Mouse (Mus musculus) olfactory bulb, adult 2 months (tissue): Measurements from ENCODE around the gene Xirp1. TPM values are rescaled to one million over a fixed set of nuclear protein-coding genes. Genes with fewer than 3 reads are reported as not detected.

Experiments
- H3K27ac ChIP-seq: fragments of 200-500 bp; 2 replicates; pipeline ENCODE4 v1.5.1; 2012; ENCODE audit warnings: low read depth, low read length; ENCODE audit not compliant: insufficient read depth
- H3K4me1 ChIP-seq: fragments of 200-500 bp; 2 replicates; pipeline ENCODE4 v1.6.1; 2012; ENCODE audit warnings: low read length; ENCODE audit not compliant: control insufficient read depth, insufficient read depth
- H3K4me3 ChIP-seq: fragments of 200-500 bp; 2 replicates; pipeline ENCODE4 v1.5.1; 2012; ENCODE audit warnings: mild to moderate bottlenecking, low read depth, low read length, moderate library complexity; ENCODE audit not compliant: insufficient read depth
- CTCF ChIP-seq: fragments of 200-500 bp; IDR thresholded peaks from 2 replicates; pipeline ENCODE4 v1.5.1; 2012; ENCODE audit warnings: low read depth, mild to moderate bottlenecking, low read length, moderate library complexity; ENCODE audit not compliant: insufficient read depth
- POLR2A ChIP-seq: fragments of 200-500 bp; IDR thresholded peaks from 2 replicates; pipeline ENCODE4 v1.6.1; 2012; ENCODE audit warnings: mild to moderate bottlenecking, low read depth, low read length, moderate library complexity; ENCODE audit not compliant: insufficient read depth
- WGBS: fragments of 180-500 bp; shearing (Covaris S2); methylation state at CpG from one replicate; pipeline ENCODE4 v1.1.7; 2018; 5-methylcytosine and 5-hydroxymethylcytosine counted together
- polyA plus RNA-seq: library from polyadenylated mRNA; stranded (reverse); fragments of >200 nt; gene quantifications from 2 replicates; pipeline ENCODE4 v1.2.4, GENCODE M21; 2012; ENCODE audit warnings: low replicate concordance; ENCODE audit not compliant: missing spikeins, insufficient read depth, insufficient read length

The Xirp1 gene
- polyA plus RNA-seq, 1 experiment, result not detected

DNA sequence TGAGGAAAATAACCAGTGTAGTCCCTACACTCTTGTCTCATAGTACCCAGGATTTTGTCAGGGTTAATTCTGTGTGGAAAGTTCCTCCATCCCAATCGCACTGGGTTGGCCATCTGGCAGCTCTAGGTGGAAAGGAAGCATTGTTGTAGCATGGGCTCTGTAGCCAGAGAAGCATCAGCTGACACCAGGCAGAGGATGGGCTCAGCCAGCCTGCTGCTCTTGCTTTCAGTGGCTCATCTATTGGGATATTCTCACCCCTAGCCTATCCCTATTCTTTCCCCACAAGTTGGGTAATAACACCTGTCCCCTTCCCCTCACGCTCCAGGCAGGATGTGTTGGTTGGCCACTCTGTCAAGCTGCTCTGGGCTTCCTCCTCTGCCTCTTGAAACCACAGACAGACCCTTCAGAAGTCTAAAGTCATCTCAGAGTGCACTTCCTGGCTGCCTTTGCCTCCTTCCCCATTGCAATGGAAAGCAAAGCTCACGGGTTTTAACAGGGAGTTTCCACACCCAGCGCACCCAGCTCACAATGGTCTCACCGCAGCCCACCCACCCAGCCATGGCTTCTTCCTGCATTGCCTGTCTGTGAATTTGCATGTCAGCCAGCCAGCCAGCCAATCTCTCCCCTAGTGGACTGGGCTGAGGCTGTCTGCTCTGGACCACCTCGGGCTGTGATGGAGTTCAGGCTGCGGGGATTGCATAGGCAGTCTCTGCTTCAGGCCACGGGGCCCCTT is 31.3 kb upstream of the Xirp1 start:
- 52% methylated on average over 8 of the region's 8 CpGs for WGBS
- H3K27ac ChIP-seq, result no peak overlapping the region
- H3K4me1 ChIP-seq, result no peaks in the 10 kb centered on the region
- no peak for TF ChIP-seq CTCF
- no peak for TF ChIP-seq POLR2A
- no peak overlapping the region for H3K4me3 ChIP-seq

- 78% methylated on average over 3 of the region's 3 CpGs for WGBS
- TF ChIP-seq CTCF (no peak), POLR2A (no peak)
- H3K4me3 ChIP-seq, result no peak overlapping the region
- H3K27ac ChIP-seq, result no peak overlapping the region
- no peaks in the 10 kb centered on the region for H3K4me1 ChIP-seq
Observed at GRCm38 (mm10) chr9:120049407-120049806, 26.0 kb upstream of the Xirp1 start.

- 61% methylated on average over 6 of the region's 6 CpGs for WGBS
- no peak overlapping the region for H3K27ac ChIP-seq
- no peak overlapping the region for H3K4me3 ChIP-seq
- TF ChIP-seq CTCF, result no peak
- no peak for TF ChIP-seq POLR2A
- no peaks in the 10 kb centered on the region for H3K4me1 ChIP-seq
Observed at GRCm38 (mm10) chr9:120048495-120048894, 25.1 kb upstream of the Xirp1 start.

GRCm38 (mm10) chr9:120043115-120043514 is 19.7 kb upstream of the Xirp1 start:
- WGBS, result 66% methylated on average over 7 of the region's 7 CpGs
- no peak overlapping the region for H3K4me3 ChIP-seq
- TF ChIP-seq POLR2A, result no peak
- TF ChIP-seq CTCF, result no peak
- H3K4me1 ChIP-seq, result no peaks in the 10 kb centered on the region
- no peak overlapping the region for H3K27ac ChIP-seq

DNA sequence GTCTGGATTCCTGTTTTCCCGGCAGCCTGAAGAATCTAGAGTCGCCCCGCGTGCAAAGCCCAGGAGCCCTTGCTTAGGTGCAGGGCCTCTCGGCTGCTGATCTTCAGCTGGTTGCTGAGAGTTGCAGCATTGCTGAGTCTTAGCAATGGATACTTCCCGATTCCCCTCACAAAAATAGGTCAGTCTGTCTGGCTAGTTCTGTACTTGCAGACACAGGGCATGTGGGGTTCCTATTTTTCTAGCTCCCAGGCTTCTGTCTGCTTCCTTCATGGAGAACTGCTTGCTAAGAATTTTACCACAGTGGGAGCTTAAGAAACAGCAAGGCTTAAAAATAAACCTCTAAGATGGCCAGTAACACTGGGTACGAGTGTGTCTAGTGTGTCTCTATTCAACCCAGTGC is 14.0 kb upstream of the Xirp1 start:
- 71% methylated on average over 7 of the region's 7 CpGs for WGBS
- TF ChIP-seq CTCF (no peak), POLR2A (no peak)

GRCm38 (mm10) chr9:120034375-120034774 is 11.0 kb upstream of the Xirp1 start:
- H3K4me1 ChIP-seq, result no peaks in the 10 kb centered on the region
- no peak overlapping the region for H3K27ac ChIP-seq
- WGBS, result 70% methylated on average over 8 of the region's 8 CpGs
- TF ChIP-seq CTCF (no peak), POLR2A (no peak)
- no peak overlapping the region for H3K4me3 ChIP-seq

More for the DNA sequence above, 14.0 kb upstream of the Xirp1 start:
- H3K4me1 ChIP-seq, result no peaks in the 10 kb centered on the region
- no peak overlapping the region for H3K27ac ChIP-seq
- no peak overlapping the region for H3K4me3 ChIP-seq

GRCm38 (mm10) chr9:120032710-120033109 is 9.3 kb upstream of the Xirp1 start:
- no peak for TF ChIP-seq POLR2A
- TF ChIP-seq CTCF, result no peak
- WGBS, result 92% methylated on average over 6 of the region's 6 CpGs
- no peak overlapping the region for H3K4me3 ChIP-seq
- peaks cover under 1% of the 10 kb centered on the region; the same call in 1 of the 2 replicates for H3K4me1 ChIP-seq
- no peak overlapping the region for H3K27ac ChIP-seq

DNA sequence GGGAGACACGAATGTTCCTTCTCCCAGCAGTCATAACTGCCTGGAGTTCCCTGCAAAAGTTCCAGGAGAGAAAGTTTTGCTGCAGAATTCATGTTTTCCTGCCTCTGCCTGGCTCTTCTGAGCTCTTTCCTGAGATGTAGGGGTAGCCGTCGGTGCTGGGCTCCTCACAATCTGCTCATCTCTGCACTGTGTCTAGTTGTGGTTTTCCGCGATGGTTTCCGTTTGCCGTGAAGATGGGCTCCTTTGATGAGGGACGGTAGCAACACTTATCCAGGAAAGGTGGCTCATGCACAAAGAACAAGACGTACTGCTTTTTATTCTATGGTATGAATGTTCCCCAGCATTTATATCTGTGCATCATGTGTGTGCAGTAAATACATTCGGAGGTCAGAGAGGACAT is 7.0 kb upstream of the Xirp1 start:
- Histone ChIP-seq H3K4me1 (peaks cover 10% of the 10 kb centered on the region), H3K27ac (no peak overlapping the region), H3K4me3 (no peak overlapping the region)
- TF ChIP-seq CTCF (no peak), POLR2A (no peak)
- WGBS, result 91% methylated on average over 10 of the region's 10 CpGs

GRCm38 (mm10) chr9:120029880-120030279 is 6.5 kb upstream of the Xirp1 start:
- WGBS, result 96% methylated on average over 6 of the region's 6 CpGs
- no peak overlapping the region for H3K27ac ChIP-seq

More at GRCm38 (mm10) chr9:120029880-120030279, 6.5 kb upstream of the Xirp1 start:
- no peak for TF ChIP-seq POLR2A
- no peak for TF ChIP-seq CTCF
- Histone ChIP-seq H3K4me1 (peaks cover 10% of the 10 kb centered on the region), H3K4me3 (no peak overlapping the region)
